Mouse (Mus musculus): ENCODE results near the gene Serpina3k. TPM values are rescaled to one million over a fixed set of nuclear protein-coding genes. Genes with fewer than 3 reads are reported as not detected.
"Not testable (repeated sequence)": the region's sequence is repeated elsewhere in the genome, so short reads cannot be mapped to it uniquely, and the experiment has no call there.

Serpina3k gene
- polyA plus RNA-seq, 1 experiment from 2014 or later = not detected

DNA sequence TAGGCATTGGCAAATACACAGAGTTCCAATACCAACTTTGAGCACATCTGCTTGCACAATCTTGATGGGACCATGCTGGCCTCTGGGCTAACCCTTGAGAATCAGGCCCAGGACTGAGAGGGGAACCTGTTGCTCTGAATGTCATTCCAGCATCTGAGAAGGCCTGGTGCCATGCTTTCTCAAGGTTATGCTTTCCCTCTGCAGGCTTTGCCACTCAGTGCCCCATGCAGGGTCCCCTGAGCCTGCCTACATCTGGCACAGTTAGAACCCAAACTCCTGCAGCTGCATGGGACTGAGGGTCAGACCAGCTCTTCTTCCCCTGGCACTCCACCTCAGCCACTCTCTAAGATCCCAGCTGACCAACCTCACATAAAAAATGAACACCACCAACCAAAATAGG, 7.4 kb downstream of the Serpina3k start:
- H3K4me3 ChIP-seq = no peak overlapping the region
- no peaks in the 10 kb centered on the region for H3K4me1 ChIP-seq
- H3K4me2 ChIP-seq = no peak overlapping the region
- H3K9me3 ChIP-seq = no peaks in the 10 kb centered on the region
- ATAC-seq (ENCODE audit: extremely low read depth, insufficient number of reproducible peaks, low FRiP score, low TSS enrichment) = no peak
- no peak overlapping the region for H3K9ac ChIP-seq
- no peak overlapping the region for H3K27ac ChIP-seq (replicated peaks)
- no peaks in the 10 kb centered on the region for H3K36me3 ChIP-seq
- no peaks in the 10 kb centered on the region for H3K27me3 ChIP-seq (replicated peaks)

DNA sequence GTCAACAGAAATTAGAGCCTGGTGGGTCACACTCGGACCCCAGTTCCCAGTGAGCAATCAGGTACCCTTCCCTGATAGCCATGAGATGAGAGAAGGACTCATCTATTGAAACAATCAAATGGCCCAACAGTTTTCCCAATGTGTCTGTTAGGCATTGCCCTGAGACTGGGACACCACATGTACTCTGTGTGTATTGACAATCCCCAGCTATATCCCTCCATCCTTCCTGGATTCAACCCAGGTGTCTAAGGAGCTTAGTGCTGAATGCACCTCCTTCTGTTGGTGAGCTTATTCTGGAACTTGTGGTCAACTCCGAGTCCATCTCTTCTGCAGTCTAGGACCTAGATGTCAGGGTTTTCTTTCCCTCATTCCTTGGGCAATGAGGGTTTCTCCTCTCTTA, 8.8 kb downstream of the Serpina3k start:
- H3K9me3 ChIP-seq = no peaks in the 10 kb centered on the region
- no peak overlapping the region for H3K4me3 ChIP-seq
- no peaks in the 10 kb centered on the region for H3K27me3 ChIP-seq (replicated peaks)
- H3K4me1 ChIP-seq = no peaks in the 10 kb centered on the region
- no peaks in the 10 kb centered on the region for H3K36me3 ChIP-seq
- no peak overlapping the region for H3K4me2 ChIP-seq
- no peak for ATAC-seq (ENCODE audit: extremely low read depth, insufficient number of reproducible peaks, low FRiP score, low TSS enrichment)
- WGBS = 69% methylated on average over 2 of the region's 2 CpGs
- no peak overlapping the region for H3K27ac ChIP-seq (replicated peaks)
- H3K9ac ChIP-seq = no peak overlapping the region

- H3K4me1 ChIP-seq; H3K9me3 ChIP-seq; H3K27me3 ChIP-seq (replicated peaks); H3K4me3 ChIP-seq; H3K27ac ChIP-seq (replicated peaks); H3K9ac ChIP-seq; H3K36me3 ChIP-seq; H3K4me2 ChIP-seq; ATAC-seq (ENCODE audit: extremely low read depth, insufficient number of reproducible peaks, low FRiP score, low TSS enrichment): not testable (repeated sequence)
- WGBS = 34% methylated on average over 3 of the region's 3 CpGs
Measured at GRCm38 (mm10) chr12:104351812-104352211, 13.5 kb downstream of the Serpina3k start.

DNA sequence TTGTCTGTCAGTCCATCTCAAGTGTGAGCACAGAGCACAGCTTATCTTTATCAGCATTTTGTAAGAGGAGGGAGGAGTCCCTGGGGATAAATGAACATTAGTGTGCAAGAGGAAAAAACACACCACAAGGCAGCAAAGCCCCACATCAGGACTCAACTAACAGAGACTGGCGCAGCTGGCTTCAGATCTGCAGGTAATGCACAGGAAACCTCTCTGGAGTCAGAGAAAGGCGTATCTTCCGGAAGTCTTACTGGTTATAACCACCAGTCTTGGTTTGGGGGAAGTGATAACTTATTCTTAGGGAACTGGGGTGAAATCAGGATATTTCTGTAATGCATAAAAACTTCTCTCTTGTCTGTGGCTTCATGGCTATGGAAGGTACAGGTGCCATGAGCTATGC, 17.7 kb downstream of the Serpina3k start:
- no peak overlapping the region for H3K9ac ChIP-seq
- WGBS = 81% methylated on average over 3 of the region's 3 CpGs
- H3K9me3 ChIP-seq = no peaks in the 10 kb centered on the region
- no peak overlapping the region for H3K4me3 ChIP-seq
- no peak for ATAC-seq (ENCODE audit: extremely low read depth, insufficient number of reproducible peaks, low FRiP score, low TSS enrichment)
- H3K36me3 ChIP-seq = no peaks in the 10 kb centered on the region
- no peak overlapping the region for H3K27ac ChIP-seq (replicated peaks)
- H3K4me1 ChIP-seq = no peaks in the 10 kb centered on the region
- no peaks in the 10 kb centered on the region; the same call in 1 of the 2 replicates for H3K27me3 ChIP-seq (replicated peaks)
- no peak overlapping the region for H3K4me2 ChIP-seq

DNA sequence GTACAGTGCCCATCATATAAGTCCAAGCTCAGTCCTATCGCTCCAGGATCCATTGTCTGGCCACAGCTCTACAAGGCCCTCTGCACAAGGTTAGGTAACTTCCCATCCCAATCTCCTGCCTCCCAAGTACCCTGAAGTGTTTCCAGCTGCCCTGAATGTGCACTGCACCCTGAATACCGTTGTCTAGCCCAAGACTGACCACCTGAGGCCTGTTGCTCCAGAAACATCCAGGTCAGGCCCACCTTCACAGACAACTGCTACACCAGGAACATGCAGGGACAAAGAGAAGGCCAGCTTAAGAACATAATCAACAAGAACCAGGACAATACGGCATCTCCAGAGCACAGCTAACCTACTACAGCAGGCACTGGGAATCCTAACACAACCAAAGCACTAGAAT, 31.7 kb downstream of the Serpina3k start:
- Histone ChIP-seq H3K9me3 (no peaks in the 10 kb centered on the region; the same call in 1 of the 2 replicates), H3K4me3 (no peak overlapping the region), H3K9ac (no peak overlapping the region), H3K27me3 (replicated peaks) (no peaks in the 10 kb centered on the region), H3K27ac (replicated peaks) (no peak overlapping the region), H3K4me1 (no peaks in the 10 kb centered on the region), H3K4me2 (no peak overlapping the region), H3K36me3 (no peaks in the 10 kb centered on the region)
- ATAC-seq (ENCODE audit: extremely low read depth, insufficient number of reproducible peaks, low FRiP score, low TSS enrichment) = no peak
- WGBS = 76% methylated on average over 3 of the region's 3 CpGs

DNA sequence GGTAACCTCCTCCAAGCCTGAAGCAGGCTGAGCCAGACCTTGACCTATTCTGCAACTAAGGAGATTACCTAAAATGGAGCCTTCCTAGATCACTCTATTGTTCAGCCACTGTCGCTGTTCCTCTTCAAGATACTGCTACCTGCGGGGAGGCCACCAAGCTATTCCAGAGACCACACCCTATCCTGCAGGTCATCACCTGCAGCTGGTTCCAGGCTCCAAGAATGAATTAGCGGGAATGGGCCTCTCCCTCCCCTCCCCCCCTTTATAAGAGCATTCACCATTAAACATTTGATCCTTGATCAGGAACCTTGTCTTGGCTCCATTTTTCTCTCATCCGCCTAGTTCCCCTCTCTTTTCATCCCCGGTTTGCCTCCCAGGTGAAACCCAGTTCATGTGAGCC, 38.9 kb downstream of the Serpina3k start:
- H3K4me3 ChIP-seq; H3K9me3 ChIP-seq; H3K27ac ChIP-seq (replicated peaks); ATAC-seq (ENCODE audit: extremely low read depth, insufficient number of reproducible peaks, low FRiP score, low TSS enrichment); H3K27me3 ChIP-seq (replicated peaks); H3K4me1 ChIP-seq; H3K9ac ChIP-seq; H3K4me2 ChIP-seq; H3K36me3 ChIP-seq: not testable (repeated sequence)
- WGBS = 69% methylated on average over 5 of the region's 5 CpGs

- ATAC-seq (ENCODE audit: extremely low read depth, insufficient number of reproducible peaks, low FRiP score, low TSS enrichment); H3K4me2 ChIP-seq; H3K4me3 ChIP-seq; H3K9ac ChIP-seq; H3K9me3 ChIP-seq; H3K27ac ChIP-seq (replicated peaks); H3K36me3 ChIP-seq; H3K4me1 ChIP-seq; H3K27me3 ChIP-seq (replicated peaks): not testable (repeated sequence)
- WGBS = 65% methylated on average over 2 of the region's 2 CpGs
Measured at GRCm38 (mm10) chr12:104378351-104378750, 40.1 kb downstream of the Serpina3k start.

DNA sequence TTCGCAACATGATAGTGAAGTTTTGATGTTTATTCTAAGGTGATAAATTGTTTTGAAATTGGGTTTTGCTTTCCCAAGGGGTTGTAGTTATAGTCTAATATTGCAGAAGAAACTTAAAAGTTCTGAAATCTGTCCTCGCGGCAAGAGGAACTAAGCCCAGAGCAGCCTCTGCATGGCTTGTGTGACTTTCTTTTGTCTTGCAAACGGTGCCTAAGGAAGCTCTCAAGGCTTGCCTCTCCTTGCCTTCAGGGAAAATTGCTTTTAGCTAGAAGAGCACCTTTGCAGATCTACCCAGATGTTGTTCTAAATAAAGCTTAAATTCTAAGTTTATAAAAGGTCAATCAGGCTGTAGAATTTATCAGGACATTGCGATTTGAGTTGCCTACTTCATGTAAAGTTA, 40.5 kb downstream of the Serpina3k start:
- not testable (repeated sequence) for H3K36me3 ChIP-seq; H3K4me2 ChIP-seq; H3K9ac ChIP-seq; H3K4me3 ChIP-seq; H3K27ac ChIP-seq (replicated peaks); H3K9me3 ChIP-seq; ATAC-seq (ENCODE audit: extremely low read depth, insufficient number of reproducible peaks, low FRiP score, low TSS enrichment); H3K4me1 ChIP-seq; H3K27me3 ChIP-seq (replicated peaks)
- 54% methylated on average over 5 of the region's 5 CpGs for WGBS

- no peak overlapping the region for H3K9ac ChIP-seq
- H3K4me2 ChIP-seq = no peak overlapping the region
- H3K36me3 ChIP-seq = no peaks in the 10 kb centered on the region
- H3K27me3 ChIP-seq (replicated peaks) = no peaks in the 10 kb centered on the region
- H3K9me3 ChIP-seq = 0 out of 2 replicates have a peak, but pooled peaks cover 4% of the 10 kb centered on the region
- H3K4me1 ChIP-seq = no peaks in the 10 kb centered on the region
- no peak overlapping the region for H3K4me3 ChIP-seq
- WGBS = 86% methylated on average over 11 of the region's 11 CpGs
- no peak for ATAC-seq (ENCODE audit: extremely low read depth, insufficient number of reproducible peaks, low FRiP score, low TSS enrichment)
- H3K27ac ChIP-seq (replicated peaks) = no peak overlapping the region
Measured at GRCm38 (mm10) chr12:104379856-104380255, 41.6 kb downstream of the Serpina3k start.

- 83% methylated on average over 8 of the region's 8 CpGs for WGBS
- H3K4me3 ChIP-seq; H3K4me2 ChIP-seq; H3K9ac ChIP-seq; H3K4me1 ChIP-seq; H3K27me3 ChIP-seq (replicated peaks); H3K9me3 ChIP-seq; H3K27ac ChIP-seq (replicated peaks); H3K36me3 ChIP-seq; ATAC-seq (ENCODE audit: extremely low read depth, insufficient number of reproducible peaks, low FRiP score, low TSS enrichment): not testable (repeated sequence)
Measured at GRCm38 (mm10) chr12:104381071-104381604, 42.9 kb downstream of the Serpina3k start.

GRCm38 (mm10) chr12:104385987-104386386, 47.7 kb downstream of the Serpina3k start:
- H3K4me3 ChIP-seq; H3K4me2 ChIP-seq; H3K36me3 ChIP-seq; H3K4me1 ChIP-seq; ATAC-seq (ENCODE audit: extremely low read depth, insufficient number of reproducible peaks, low FRiP score, low TSS enrichment); H3K9ac ChIP-seq; H3K9me3 ChIP-seq; H3K27ac ChIP-seq (replicated peaks); H3K27me3 ChIP-seq (replicated peaks): not testable (repeated sequence)

GRCm38 (mm10) chr12:104386878-104387277, 48.6 kb downstream of the Serpina3k start:
- H3K4me2 ChIP-seq; H3K9me3 ChIP-seq; H3K27me3 ChIP-seq (replicated peaks); H3K27ac ChIP-seq (replicated peaks); H3K9ac ChIP-seq; H3K4me1 ChIP-seq; H3K4me3 ChIP-seq; ATAC-seq (ENCODE audit: extremely low read depth, insufficient number of reproducible peaks, low FRiP score, low TSS enrichment); H3K36me3 ChIP-seq: not testable (repeated sequence)
- 51% methylated on average over 2 of the region's 2 CpGs for WGBS
